Mouse (Mus musculus) frontal cortex, postnatal 36 days (tissue): ENCODE results near the gene Gdpd4.

Experiments used
- DNase-seq, 2 experiments: peaks; one replicate each; pipeline ENCODE4 v3.0.0; 2022; ENCODE audit warnings: low spot score in 2 of 2

The Gdpd4 gene

GRCm38 (mm10) chr7:98084541-98085293 lies 165.0 kb downstream of the Gdpd4 start:
- DNase-seq, result no peak

- DNase-seq, result no peak
These were observed 165.6 kb downstream of the Gdpd4 start for GRCm38 (mm10) chr7:98085314-98085713.

GRCm38 (mm10) chr7:98086346-98086745 lies 166.6 kb downstream of the Gdpd4 start:
- no peak for DNase-seq

GRCm38 (mm10) chr7:98095852-98096251 lies 176.1 kb downstream of the Gdpd4 start:
- DNase-seq, result no peak

DNA sequence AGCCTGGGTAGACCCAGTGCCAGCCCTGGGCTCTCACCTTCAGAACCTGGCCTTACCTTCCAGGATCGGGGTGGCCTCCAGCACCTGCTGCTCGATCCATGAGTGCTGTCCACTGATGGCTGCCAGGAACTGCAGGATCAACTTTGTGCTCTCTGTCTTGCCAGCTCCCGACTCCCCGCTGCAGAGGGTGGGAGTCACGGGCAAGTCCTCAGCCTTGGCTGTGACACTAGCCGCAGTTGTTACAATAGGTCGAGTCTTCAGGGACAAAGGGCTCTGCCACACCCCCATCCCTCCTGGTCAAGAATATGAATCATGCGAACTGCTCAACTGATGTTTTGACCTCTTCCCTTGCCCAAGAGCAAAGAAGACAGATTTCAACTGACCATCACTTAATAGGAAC lies 177.8 kb downstream of the Gdpd4 start:
- DNase-seq, result no peak
